Mouse (Mus musculus) limb, embryonic 10.5 days (tissue): ENCODE results near the gene Slc7a5. TPM values are rescaled to one million over a fixed set of nuclear protein-coding genes. Genes with fewer than 3 reads are reported as not detected.

ENCODE experiments used
- polyA plus RNA-seq: library from polyadenylated mRNA; unstranded; fragments of >200 nt; fragmentation: Nextera tagmentation; extraction: Ambion mirVana; gene quantifications from 2 replicates; pipeline ENCODE4 v1.2.1, GENCODE M21; 2016

Gene Slc7a5
- polyA plus RNA-seq, 1 experiment from 2014 or later, result 16.8 TPM

Other genes with a start within 250 kb of the Slc7a5 start
- gene Jph3, start 178.1 kb downstream of the Slc7a5 start, polyA plus RNA-seq, result 0.65 and 0.69 TPM in 2 replicates
- 64.2 and 64.4 TPM in 2 replicates for gene Klhdc4, start 78.1 kb downstream of the Slc7a5 start, polyA plus RNA-seq
- gene Car5a, start 37.2 kb upstream of the Slc7a5 start, polyA plus RNA-seq, result 0.20 TPM in 1 of 2 replicates, not detected in the other
- 55.4 and 60.0 TPM in 2 replicates for gene Banp, start 42.1 kb upstream of the Slc7a5 start, polyA plus RNA-seq